Mouse (Mus musculus) thymus, postnatal 14 days (tissue): Measurements from ENCODE around the gene Ptpn23.
A peak's percentile ranks its signal among the peaks of the same experiment; 100 is the strongest.
"Not testable (repeated sequence)": the region's sequence is repeated elsewhere in the genome, so short reads cannot be mapped to it uniquely, and the experiment has no call there.

Experiments
- DNase-seq: peaks from one replicate; pipeline ENCODE4 v3.0.0; 2021

The Ptpn23 gene

GRCm38 (mm10) chr9:110380662-110381061 is 27.4 kb downstream of the Ptpn23 start:
- no peak for DNase-seq

- DNase-seq: no peak
These were observed 28.7 kb downstream of the Ptpn23 start for GRCm38 (mm10) chr9:110379361-110379760.

GRCm38 (mm10) chr9:110377655-110378054 is 30.4 kb downstream of the Ptpn23 start:
- DNase-seq: not testable (repeated sequence)

GRCm38 (mm10) chr9:110375668-110376067 is 32.3 kb downstream of the Ptpn23 start:
- DNase-seq: no peak

- no peak for DNase-seq
These were observed 34.1 kb downstream of the Ptpn23 start for GRCm38 (mm10) chr9:110373871-110374270.

- DNase-seq: no peak
These were observed 38.2 kb downstream of the Ptpn23 start for GRCm38 (mm10) chr9:110369860-110370259.

- no peak for DNase-seq
These were observed 41.3 kb downstream of the Ptpn23 start for GRCm38 (mm10) chr9:110366746-110367145.

GRCm38 (mm10) chr9:110362337-110362736 is 45.7 kb downstream of the Ptpn23 start:
- DNase-seq: no peak

GRCm38 (mm10) chr9:110361299-110361698 is 46.7 kb downstream of the Ptpn23 start:
- DNase-seq: no peak

- DNase-seq: no peak
These were observed 49.7 kb downstream of the Ptpn23 start for GRCm38 (mm10) chr9:110358341-110358740.

GRCm38 (mm10) chr9:110351932-110352632 is 55.9 kb downstream of the Ptpn23 start:
- DNase-seq: peak; percentile 10

GRCm38 (mm10) chr9:110351350-110351749 is 56.7 kb downstream of the Ptpn23 start:
- DNase-seq: no peak

GRCm38 (mm10) chr9:110350612-110351011 is 57.4 kb downstream of the Ptpn23 start:
- no peak for DNase-seq

GRCm38 (mm10) chr9:110350188-110350587 is 57.8 kb downstream of the Ptpn23 start:
- no peak for DNase-seq

GRCm38 (mm10) chr9:110348899-110349298 is 59.1 kb downstream of the Ptpn23 start:
- no peak for DNase-seq

GRCm38 (mm10) chr9:110345057-110345739 is 62.8 kb downstream of the Ptpn23 start:
- DNase-seq: no peak

GRCm38 (mm10) chr9:110343805-110344204 is 64.2 kb downstream of the Ptpn23 start:
- DNase-seq: no peak

GRCm38 (mm10) chr9:110342008-110342407 is 66.0 kb downstream of the Ptpn23 start:
- no peak for DNase-seq

GRCm38 (mm10) chr9:110340037-110340750 is 67.8 kb downstream of the Ptpn23 start:
- no peak for DNase-seq
